Mouse (Mus musculus): ENCODE measurements around the gene Ccdc180.

Gene Ccdc180

GRCm38 (mm10) chr4:45911256-45911655 lies 21.2 kb downstream of the Ccdc180 start:
- DNase-seq (ENCODE audit: low spot score) = no peak

GRCm38 (mm10) chr4:45911876-45912275 lies 21.8 kb downstream of the Ccdc180 start:
- DNase-seq (ENCODE audit: low spot score) = no peak

- DNase-seq (ENCODE audit: low spot score) = no peak
Measured at GRCm38 (mm10) chr4:45917091-45917490, 27.0 kb downstream of the Ccdc180 start.

- no peak for DNase-seq (ENCODE audit: low spot score)
Measured at GRCm38 (mm10) chr4:45921663-45922435, 31.7 kb downstream of the Ccdc180 start.

- no peak for DNase-seq (ENCODE audit: low spot score)
Measured at GRCm38 (mm10) chr4:45924011-45924410, 33.9 kb downstream of the Ccdc180 start.

- no peak for DNase-seq (ENCODE audit: low spot score)
Measured at GRCm38 (mm10) chr4:45928561-45928960, 38.5 kb downstream of the Ccdc180 start.

- DNase-seq (ENCODE audit: low spot score) = peak; percentile 6
Measured at GRCm38 (mm10) chr4:45941628-45942044, 51.5 kb downstream of the Ccdc180 start.

GRCm38 (mm10) chr4:45947729-45948128 lies 57.6 kb downstream of the Ccdc180 start:
- no peak for DNase-seq (ENCODE audit: low spot score)

- no peak for DNase-seq (ENCODE audit: low spot score)
Measured at GRCm38 (mm10) chr4:45949109-45949848, 59.2 kb downstream of the Ccdc180 start.

GRCm38 (mm10) chr4:45951830-45952229 lies 61.7 kb downstream of the Ccdc180 start:
- DNase-seq (ENCODE audit: low spot score) = no peak

GRCm38 (mm10) chr4:45953025-45953919 lies 63.2 kb downstream of the Ccdc180 start:
- DNase-seq (ENCODE audit: low spot score) = no peak

GRCm38 (mm10) chr4:45955235-45955634 lies 65.1 kb downstream of the Ccdc180 start:
- DNase-seq (ENCODE audit: low spot score) = no peak

- DNase-seq (ENCODE audit: low spot score) = no peak
Measured at GRCm38 (mm10) chr4:45956131-45956530, 66.0 kb downstream of the Ccdc180 start.

- DNase-seq (ENCODE audit: low spot score) = no peak
Measured at GRCm38 (mm10) chr4:45956706-45957105, 66.6 kb downstream of the Ccdc180 start.

- no peak for DNase-seq (ENCODE audit: low spot score)
Measured at GRCm38 (mm10) chr4:45964771-45965439, 74.8 kb downstream of the Ccdc180 start, which contains the start of gene Tdrd7. Gene Tdrd7 (plus strand): TSS chr4:45965334.

GRCm38 (mm10) chr4:45965737-45966447 lies 75.8 kb downstream of the Ccdc180 start:
- DNase-seq (ENCODE audit: low spot score) = no peak

- no peak for DNase-seq (ENCODE audit: low spot score)
Measured at GRCm38 (mm10) chr4:45966716-45967115, 76.6 kb downstream of the Ccdc180 start.

- no peak for DNase-seq (ENCODE audit: low spot score)
Measured at GRCm38 (mm10) chr4:45967479-45968341, 77.6 kb downstream of the Ccdc180 start.

- no peak for DNase-seq (ENCODE audit: low spot score)
Measured at GRCm38 (mm10) chr4:45969051-45969450, 78.9 kb downstream of the Ccdc180 start.

- no peak for DNase-seq (ENCODE audit: low spot score)
Measured at GRCm38 (mm10) chr4:45970048-45970560, 80.0 kb downstream of the Ccdc180 start.

Data from left cerebral cortex, adult 11 months (tissue).